Mouse (Mus musculus) mature B cell (primary cell): ENCODE measurements around the gene Ankrd49.

Source experiments
- in situ Hi-C: fragments of 300-500 bp; cut with MboI; formaldehyde crosslinking; loops from 2 replicates; pipeline ENCODE4 v1.14.3; 2019

Gene Ankrd49

GRCm38 (mm10) chr9:14740151-14740924 lies 44.3 kb downstream of the Ankrd49 start, which contains the start of gene Piwil4:
TSS of gene Piwil4 (minus strand) at chr9:14740733.
- in situ Hi-C loops: no loop called here

DNA sequence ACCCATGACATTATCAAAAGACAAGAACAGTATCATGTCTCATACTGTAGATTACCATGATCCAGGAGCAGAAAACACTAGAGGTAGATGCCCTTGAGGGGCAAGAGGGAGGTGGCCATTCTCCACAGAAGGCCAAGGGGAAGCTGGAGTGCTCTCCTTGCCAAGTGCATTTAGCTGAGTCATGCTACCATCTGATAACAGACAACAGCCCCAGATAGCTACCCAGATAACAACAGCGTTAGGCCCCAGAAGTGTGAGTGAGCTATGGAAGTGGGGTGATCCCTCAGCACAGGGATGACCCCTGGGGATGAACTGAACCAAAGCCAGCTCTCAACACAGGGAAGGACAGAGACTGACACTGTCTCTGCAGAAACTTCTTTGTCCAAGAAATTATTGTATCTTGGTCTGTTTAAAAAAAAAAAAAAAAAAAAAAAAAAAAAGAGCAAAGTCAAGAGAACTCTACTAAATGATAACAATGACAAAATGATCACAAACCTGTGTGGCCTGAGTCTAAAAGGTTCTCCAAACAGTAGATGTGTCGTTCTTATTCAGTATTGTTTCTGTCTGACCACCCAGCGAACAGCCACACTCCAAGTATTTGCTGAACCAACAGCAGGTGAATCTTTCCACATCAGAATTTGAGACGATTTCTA lies 45.0 kb downstream of the Ankrd49 start:
- in situ Hi-C loops: no loop called here

DNA sequence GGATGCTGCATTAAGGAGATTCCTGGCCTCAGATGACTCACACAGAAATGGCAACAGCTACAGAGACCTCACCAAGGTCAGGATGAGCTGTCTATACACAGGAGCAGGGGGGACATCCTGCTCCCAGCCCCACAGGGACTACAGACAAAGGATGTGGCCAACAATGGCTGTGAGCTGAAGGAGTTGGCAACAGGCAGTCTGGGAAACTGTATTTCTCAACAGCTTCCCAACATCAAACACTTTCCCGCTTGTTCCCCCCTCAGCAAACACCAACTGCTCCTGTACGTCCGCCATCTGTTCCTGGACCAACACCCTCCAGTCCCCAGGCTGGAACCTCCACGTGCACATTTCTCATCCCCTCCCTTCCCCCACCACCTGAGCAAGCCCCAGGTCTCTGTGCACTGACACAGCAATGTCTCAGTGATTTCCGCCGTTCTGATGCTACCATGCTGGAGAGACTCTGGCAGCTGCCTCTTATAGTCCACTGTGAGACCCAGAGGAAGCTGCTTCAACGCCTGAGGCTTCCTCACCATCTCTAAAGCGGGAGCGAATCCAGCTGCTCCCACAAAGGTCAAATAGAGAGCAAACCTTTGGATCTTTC lies 53.6 kb downstream of the Ankrd49 start:
- in situ Hi-C loops: no loop called here
